Mouse (Mus musculus) CH12.LX (cell line): ENCODE results near the gene Tirap. TPM values are rescaled to one million over a fixed set of nuclear protein-coding genes. Genes with fewer than 3 reads are reported as not detected.

Experiments used
- DNase-seq: peaks from one replicate; pipeline ENCODE4 v3.0.0-alpha.2; 2013; ENCODE audit errors: extremely low read depth
- H3K27ac ChIP-seq: 2 replicates; pipeline ENCODE4 v1.5.1; 2012; ENCODE audit warnings: low read depth, mild to moderate bottlenecking, control low read depth, moderate library complexity; ENCODE audit not compliant: insufficient read depth
- H3K27me3 ChIP-seq: replicated peaks from 2 replicates; pipeline ENCODE3; 2012; ENCODE audit warnings: inconsistent platforms
- H3K36me3 ChIP-seq, 2 experiments: replicated peaks in 1 of 2; 2 replicates each; pipeline versions ENCODE3 to v1.6.1; 2012; ENCODE audit warnings: inconsistent platforms in 1 of 2, low read length in 1 of 2, mild to moderate bottlenecking in 1 of 2, mixed read lengths in 1 of 2, moderate library complexity in 1 of 2; ENCODE audit not compliant: control insufficient read depth in 1 of 2, insufficient read depth in 1 of 2
- H3K4me1 ChIP-seq, 2 experiments: 2 replicates each; pipeline ENCODE4 v1.6.1; 2012; ENCODE audit warnings: inconsistent platforms in 1 of 2, moderate library complexity in 1 of 2; ENCODE audit not compliant: insufficient read depth in 2 of 2, control insufficient read depth in 1 of 2
- H3K4me2 ChIP-seq: 2 replicates; pipeline ENCODE4 v1.6.1; 2012; ENCODE audit warnings: low read depth, mild to moderate bottlenecking, control low read depth; ENCODE audit not compliant: poor library complexity, insufficient read depth, severe bottlenecking
- H3K4me3 ChIP-seq, 3 experiments: fragments of 150-350 bp in 1 of 3; sonication (generic) in 1 of 3; replicated peaks in 1 of 3; 2 replicates each; pipeline versions ENCODE3 to v1.5.1; 2011 to 2012; ENCODE audit warnings: low read depth in 2 of 3, low read length in 2 of 3, mild to moderate bottlenecking in 2 of 3, moderate library complexity in 2 of 3, control low read depth in 1 of 3, improper control_type of control experiment in 1 of 3, inconsistent platforms in 1 of 3, mixed read lengths in 1 of 3; ENCODE audit not compliant: poor library complexity in 1 of 3
- H3K79me2 ChIP-seq: replicated peaks from 2 replicates; pipeline ENCODE4 v1.6.1; 2012; ENCODE audit warnings: mild to moderate bottlenecking, moderate library complexity; ENCODE audit not compliant: control insufficient read depth, poor library complexity, insufficient read depth, severe bottlenecking; ENCODE audit errors: extremely low read depth
- H3K9ac ChIP-seq: 2 replicates; pipeline ENCODE4 v1.6.1; 2012; ENCODE audit warnings: low read depth, mild to moderate bottlenecking, control low read depth, moderate library complexity; ENCODE audit not compliant: insufficient read depth
- H3K9me3 ChIP-seq: replicated peaks from 2 replicates; pipeline ENCODE3; 2012; ENCODE audit warnings: low read length, inconsistent platforms, mixed read lengths
- CHD1 ChIP-seq: IDR thresholded peaks from 2 replicates; pipeline ENCODE4 v1.6.1; 2012; ENCODE audit warnings: low read depth, low read length, improper control_type of control experiment, inconsistent platforms
- CHD2 ChIP-seq: IDR thresholded peaks from 2 replicates; pipeline ENCODE4 v1.6.1; 2011; ENCODE audit warnings: low read length, improper control_type of control experiment
- ELF1 ChIP-seq: IDR thresholded peaks from 2 replicates; pipeline ENCODE4 v1.6.1; 2014; ENCODE audit warnings: low read depth, mild to moderate bottlenecking, inconsistent platforms, low read length, improper control_type of control experiment
- ETS1 ChIP-seq: conservative IDR thresholded peaks from 2 replicates; pipeline ENCODE4 v1.6.1; 2012; ENCODE audit warnings: low read depth, mild to moderate bottlenecking, inconsistent platforms, low read length, improper control_type of control experiment, moderate library complexity
- HCFC1 ChIP-seq: IDR thresholded peaks from 2 replicates; pipeline ENCODE4 v1.6.1; 2012; ENCODE audit warnings: low read depth, mild to moderate bottlenecking, inconsistent platforms, low read length, improper control_type of control experiment
- JUN ChIP-seq: IDR thresholded peaks from 2 replicates; pipeline ENCODE4 v1.6.1; 2011; ENCODE audit warnings: low read depth, mild to moderate bottlenecking, low read length, improper control_type of control experiment, moderate library complexity; ENCODE audit not compliant: insufficient read depth
- JUND ChIP-seq: conservative IDR thresholded peaks from 2 replicates; pipeline ENCODE4 v1.6.1; 2011; ENCODE audit warnings: low read depth, low read length, improper control_type of control experiment
- MAFK ChIP-seq: IDR thresholded peaks from 2 replicates; pipeline ENCODE4 v1.6.1; 2011; ENCODE audit warnings: low read length, improper control_type of control experiment; ENCODE audit not compliant: insufficient replicate concordance
- MAX ChIP-seq: IDR thresholded peaks from 2 replicates; pipeline ENCODE4 v1.6.1; 2011; ENCODE audit warnings: low read length, improper control_type of control experiment
- MAZ ChIP-seq: IDR thresholded peaks from 2 replicates; pipeline ENCODE4 v1.6.1; 2012; ENCODE audit warnings: low read depth, mild to moderate bottlenecking, inconsistent platforms, low read length, improper control_type of control experiment, moderate library complexity
- MEF2A ChIP-seq: IDR thresholded peaks from 2 replicates; pipeline ENCODE4 v1.6.1; 2014; ENCODE audit warnings: low read depth, mild to moderate bottlenecking, inconsistent platforms, low read length, improper control_type of control experiment, borderline replicate concordance
- MXI1 ChIP-seq: IDR thresholded peaks from 2 replicates; pipeline ENCODE4 v1.6.1; 2011; ENCODE audit warnings: mild to moderate bottlenecking, low read depth, low read length, improper control_type of control experiment
- NELFE ChIP-seq: IDR thresholded peaks from 2 replicates; pipeline ENCODE4 v1.6.1; 2011; ENCODE audit warnings: low read depth, low read length, improper control_type of control experiment
- NRF1 ChIP-seq: IDR thresholded peaks from 2 replicates; pipeline ENCODE4 v1.6.1; 2014; ENCODE audit warnings: low read depth, mild to moderate bottlenecking, inconsistent platforms, low read length, improper control_type of control experiment, moderate library complexity
- POLR2A ChIP-seq: IDR thresholded peaks from 2 replicates; pipeline ENCODE4 v1.6.1; 2011; ENCODE audit warnings: low read depth, mild to moderate bottlenecking, improper control_type of control experiment, low read length
- POLR2AphosphoS2 ChIP-seq: IDR thresholded peaks from 2 replicates; pipeline ENCODE4 v1.6.1; 2011; ENCODE audit warnings: low read depth, low read length, improper control_type of control experiment
- RCOR1 ChIP-seq: conservative IDR thresholded peaks from 2 replicates; pipeline ENCODE4 v1.6.1; 2012; ENCODE audit warnings: low read depth, mild to moderate bottlenecking, inconsistent platforms, low read length, improper control_type of control experiment
- SIN3A ChIP-seq: IDR thresholded peaks from 2 replicates; pipeline ENCODE4 v1.6.1; 2012; ENCODE audit warnings: low read length, improper control_type of control experiment, inconsistent platforms
- TCF12 ChIP-seq: IDR thresholded peaks from 2 replicates; pipeline ENCODE4 v1.6.1; 2014; ENCODE audit warnings: low read depth, mild to moderate bottlenecking, inconsistent platforms, low read length, improper control_type of control experiment
- UBTF ChIP-seq: IDR thresholded peaks from 2 replicates; pipeline ENCODE4 v1.6.1; 2012; ENCODE audit warnings: low read depth, mild to moderate bottlenecking, inconsistent platforms, low read length, improper control_type of control experiment, moderate library complexity
- USF1 ChIP-seq: IDR thresholded peaks from 2 replicates; pipeline ENCODE4 v1.6.1; 2014; ENCODE audit warnings: low read depth, mild to moderate bottlenecking, inconsistent platforms, low read length, improper control_type of control experiment
- USF2 ChIP-seq: conservative IDR thresholded peaks from 2 replicates; pipeline ENCODE4 v1.6.1; 2011; ENCODE audit warnings: low read depth, low read length, improper control_type of control experiment
- ZKSCAN1 ChIP-seq: IDR thresholded peaks from 2 replicates; pipeline ENCODE4 v1.6.1; 2012; ENCODE audit warnings: low read depth, inconsistent platforms, low read length, improper control_type of control experiment, borderline replicate concordance
- ZMIZ1 ChIP-seq: IDR thresholded peaks from 2 replicates; pipeline ENCODE4 v1.6.1; 2012; ENCODE audit warnings: low read depth, mild to moderate bottlenecking, inconsistent platforms, low read length, improper control_type of control experiment
- dilution Hi-C: fragments of 300-500 bp; cut with MboI; formaldehyde crosslinking; loops from 2 replicates; pipeline ENCODE4 v1.14.3; 2020; ENCODE audit warnings: low sequenced_read_pairs; ENCODE audit not compliant: extremely low pct_unique_long_range_greater_than_20kb, extremely low pct_ligation_motif_present
- in situ Hi-C: fragments of 300-500 bp; cut with MboI; formaldehyde crosslinking; loops from 3 replicates; pipeline ENCODE4 v1.14.3; 2019; ENCODE audit warnings: low sequenced_read_pairs, low pct_ligation_motif_present, low pct_unique_long_range_greater_than_20kb, mixed read lengths
- polyA plus RNA-seq: library from polyadenylated mRNA; unstranded; fragments of >175 nt; gene quantifications from 2 replicates; pipeline ENCODE4 v1.2.1, GENCODE M21; 2012; ENCODE audit warnings: low read depth; ENCODE audit not compliant: insufficient read length
- total RNA-seq, 2 experiments: library from RNA; depleted of rRNA; stranded (reverse); fragments of 300-350 nt in 1 of 2; fragments of >200 nt in 1 of 2; gene quantifications; 2 replicates each; pipeline ENCODE4 v1.2.3; 2012 to 2014

Gene Tirap
- total and polyA plus RNA-seq, 3 experiments: 10.5 to 18.7 (median 14.2) TPM

DNA sequence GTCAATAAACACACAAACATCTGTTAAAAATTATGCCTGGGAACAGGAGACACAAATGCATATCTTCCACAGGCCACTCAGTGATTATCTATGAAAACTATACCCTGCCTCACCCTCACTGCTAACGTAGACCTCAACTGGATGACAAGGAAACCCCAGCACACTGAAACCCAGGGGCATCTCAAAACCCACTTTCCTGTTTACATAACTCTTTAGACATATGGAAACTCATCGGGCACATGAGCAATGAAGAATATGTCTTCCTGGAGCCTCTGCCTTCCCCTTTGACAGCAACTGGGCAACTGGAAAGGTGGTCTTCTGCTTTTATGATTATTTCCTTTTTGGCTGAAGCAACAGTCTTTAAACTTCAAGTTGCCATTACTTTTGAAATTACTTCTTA lies 57.9 kb downstream of the Tirap start:
- in situ Hi-C loops: no loop called here

DNA sequence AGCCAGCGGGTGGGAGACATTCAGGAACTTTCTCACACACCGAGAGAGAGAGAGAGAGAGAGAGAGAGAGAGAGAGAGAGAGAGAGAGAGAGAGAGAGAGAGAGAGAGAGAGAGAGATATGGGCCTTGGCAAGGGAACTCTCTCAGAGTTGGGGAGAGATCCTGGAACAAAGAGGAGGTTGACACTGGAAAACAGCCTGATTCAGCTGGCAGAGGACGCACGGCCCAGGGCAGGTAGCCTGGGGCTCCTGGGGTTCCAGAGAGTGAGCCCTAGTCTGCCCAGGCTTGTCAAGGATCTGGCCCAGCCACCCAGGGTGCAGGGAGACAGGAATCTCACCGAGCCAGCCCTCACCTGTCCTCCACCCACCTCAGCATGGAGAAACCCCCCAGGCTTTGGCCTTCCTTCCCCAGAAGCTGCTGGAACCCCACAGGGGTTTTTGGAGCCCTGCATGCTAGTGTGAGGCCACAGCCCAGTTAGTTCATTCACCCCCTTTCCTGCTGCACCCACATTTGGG lies 60.8 kb downstream of the Tirap start:
- Histone ChIP-seq H3K27ac (no peak overlapping the region), H3K27me3 (no peaks in the 10 kb centered on the region), H3K4me3 (no peak overlapping the region), H3K9ac (no peak overlapping the region), H3K4me1 (peaks cover 2 to 24% of the 10 kb centered on the region in 2 experiments; a peak in 3 of 4 replicates), H3K79me2 (no peaks in the 10 kb centered on the region), H3K9me3 (no peaks in the 10 kb centered on the region), H3K4me2 (no peak overlapping the region), H3K36me3 (peaks cover 9 to 70% of the 10 kb centered on the region in 2 experiments)
- dilution Hi-C loops: no loop called here
- no peak for TF ChIP-seq NRF1
- TF ChIP-seq MAFK: no peak
- TF ChIP-seq RCOR1: no peak
- TF ChIP-seq ZMIZ1: no peak
- TF ChIP-seq NELFE: no peak
- no peak for TF ChIP-seq USF2
- TF ChIP-seq ELF1: no peak
- no peak for TF ChIP-seq USF1
- no peak for TF ChIP-seq POLR2AphosphoS2
- no peak for TF ChIP-seq POLR2A
- TF ChIP-seq JUND: no peak
- TF ChIP-seq ZKSCAN1: no peak
- no peak for TF ChIP-seq MAZ
- TF ChIP-seq UBTF: no peak
- TF ChIP-seq MEF2A: no peak
- DNase-seq: no peak
- in situ Hi-C loops: no loop called here

More for the DNA sequence above, 57.9 kb downstream of the Tirap start:
- H3K4me2 ChIP-seq: no peak overlapping the region
- H3K27ac ChIP-seq: no peak overlapping the region
- H3K4me1 ChIP-seq: peaks cover 4 to 19% of the 10 kb centered on the region in 2 experiments; a peak in 2 of 4 replicates
- peaks cover 0 to 59% of the 10 kb centered on the region in 2 experiments for H3K36me3 ChIP-seq
- H3K9ac ChIP-seq: no peak overlapping the region
- no peaks in the 10 kb centered on the region for H3K9me3 ChIP-seq
- dilution Hi-C loops: no loop called here
- no peak for DNase-seq
- no peaks in the 10 kb centered on the region for H3K27me3 ChIP-seq
- TF ChIP-seq POLR2A (no peak), USF2 (no peak), CHD1 (no peak), MAZ (no peak), MAX (no peak), NELFE (no peak), USF1 (no peak), CHD2 (no peak), ZKSCAN1 (no peak), MAFK (no peak), TCF12 (no peak), MXI1 (no peak), SIN3A (no peak), POLR2AphosphoS2 (no peak), JUN (no peak), HCFC1 (no peak), ETS1 (no peak)
- H3K4me3 ChIP-seq: no peak overlapping the region
- H3K79me2 ChIP-seq: no peaks in the 10 kb centered on the region
